31 mouse cellular contexts compared by ENCODE assay signal in the genomic region with DNA sequence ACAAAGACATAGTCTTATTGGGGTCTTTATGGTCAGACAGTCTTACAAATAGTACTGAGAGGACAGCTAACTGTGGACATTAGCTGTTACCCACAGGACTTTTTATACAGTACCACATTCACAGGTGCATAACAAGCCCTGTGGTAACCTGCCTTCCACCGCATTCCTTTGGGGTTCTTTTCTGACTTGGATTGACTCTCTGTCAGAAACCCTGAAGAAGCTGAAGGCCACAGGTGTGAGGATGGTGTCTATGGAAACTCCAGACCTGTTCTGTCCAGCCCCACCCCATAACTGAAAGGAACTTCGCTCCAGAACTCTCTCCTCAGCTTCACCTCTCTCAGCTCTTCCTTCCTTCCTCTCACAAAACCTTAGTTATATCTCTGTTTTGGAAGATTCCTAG. TPM values are rescaled to one million over a fixed set of nuclear protein-coding genes. Genes with fewer than 3 reads are reported as not detected.
"Had no signal": no experiment of that assay in that cellular context is flagged by ENCODE, and none has a peak within 500 bp of the region (broad histone marks: within the 10 kb centered on the region; RNA-seq: fewer than 3 reads in every experiment).

No protein-coding gene starts in this region.

- H3K4me1 ChIP-seq: hindbrain, embryonic 10.5 days; hindbrain, embryonic 12.5 days; hindbrain, embryonic 13.5 days; hindbrain, embryonic 15.5 days had no signal

- DNase-seq: heart, postnatal 14 days; heart, postnatal 36 days; heart, postnatal 4 days; kidney, adult 11 months; kidney, adult 18-20 months; kidney, adult 2 months; kidney, adult 8-10 months; kidney, adult 9 months; kidney, postnatal 10 days; kidney, postnatal 14 days; kidney, postnatal 25 days; kidney, postnatal 36 days; kidney, postnatal 4 days; layer of hippocampus, adult 9-11 months; layer of hippocampus, postnatal 36 days had no signal

- H3K9ac ChIP-seq: heart, embryonic 12.5 days; heart, embryonic 13.5 days; heart, embryonic 15.5 days; hindbrain, embryonic 12.5 days; hindbrain, embryonic 13.5 days; hindbrain, embryonic 14.5 days; hindbrain, embryonic 15.5 days; intestine, embryonic 15.5 days; kidney, embryonic 15.5 days had no signal

- H3K4me3 ChIP-seq: heart, embryonic 12.5 days; heart, embryonic 13.5 days; heart, embryonic 15.5 days; hindbrain, embryonic 10.5 days; hindbrain, embryonic 12.5 days; hindbrain, embryonic 13.5 days; hindbrain, embryonic 15.5 days; intestine, embryonic 15.5 days; kidney, embryonic 15.5 days; layer of hippocampus, adult 2 months; left cerebral cortex, adult 2 months had no signal

- H3K36me3 ChIP-seq: heart, embryonic 15.5 days; hindbrain, embryonic 10.5 days; hindbrain, embryonic 12.5 days; hindbrain, embryonic 13.5 days; hindbrain, embryonic 15.5 days; intestine, embryonic 15.5 days had no signal

- H3K9me3 ChIP-seq: heart, embryonic 12.5 days; heart, embryonic 13.5 days; heart, embryonic 15.5 days; hindbrain, embryonic 10.5 days; hindbrain, embryonic 12.5 days; hindbrain, embryonic 13.5 days; hindbrain, embryonic 15.5 days; intestine, embryonic 15.5 days; kidney, embryonic 15.5 days had no signal

- H3K27ac ChIP-seq: hindbrain, embryonic 10.5 days; hindbrain, embryonic 12.5 days; hindbrain, embryonic 13.5 days; hindbrain, embryonic 14.5 days; hindbrain, embryonic 15.5 days; hindbrain, postnatal 0 days; kidney, embryonic 15.5 days; kidney, postnatal 0 days; layer of hippocampus, adult 2 months; left cerebral cortex, adult 2 months had no signal

- H3K27me3 ChIP-seq: heart, embryonic 12.5 days; heart, embryonic 13.5 days; heart, embryonic 15.5 days; hindbrain, embryonic 12.5 days; hindbrain, embryonic 13.5 days; hindbrain, embryonic 15.5 days; intestine, embryonic 15.5 days; kidney, embryonic 15.5 days had no signal

RNA-seq across cellular contexts. Expression of a gene that starts 10.6 kb away (rescaled TPM):
- total RNA-seq: hematopoietic stem cell, adult 5-6 weeks; hindbrain, postnatal 0 days had no signal
- polyA plus RNA-seq: hindbrain, embryonic 14.5 days; inflammation-experienced regulatory T-cells, adult 6 months had no signal

RNA-seq across cellular contexts. Expression of a gene that starts 13.5 kb away (rescaled TPM):
- polyA plus RNA-seq: inflammation-experienced regulatory T-cells, adult 6 months had no signal
